Mouse (Mus musculus) granulocyte monocyte progenitor cell, adult 5-6 weeks (primary cell): ENCODE data around the gene Parp1. TPM values are rescaled to one million over a fixed set of nuclear protein-coding genes. Genes with fewer than 3 reads are reported as not detected.

Experiments
- ATAC-seq: replicated peaks from 2 replicates; pipeline ENCODE4 v1.8.0; 2016; ENCODE audit warnings: mild to moderate bottlenecking, moderate TSS enrichment, inconsistent platforms; ENCODE audit not compliant: poor library complexity, severe bottlenecking
- total RNA-seq, 2 experiments: library from RNA; stranded (forward) in 1 of 2; stranded (reverse) in 1 of 2; fragments of 200-712, 200-1000 nt in 1 of 2; fragments of >200 nt in 1 of 2; fragmentation: Nextera tagmentation in 1 of 2; gene quantifications; 2 replicates each; pipeline ENCODE4 v1.2.3; 2014 to 2017

Parp1 gene
- 120 and 129 TPM in 2 replicates for total RNA-seq (2014; fragmentation: Nextera tagmentation)
- total RNA-seq (2017), result 173 and 204 TPM in 2 replicates

- peak; percentile 96 for ATAC-seq
Measured at GRCm38 (mm10) chr1:180568761-180569452, at the start of gene Parp1. Gene Parp1 (plus strand): TSS chr1:180568924.

GRCm38 (mm10) chr1:180519520-180519919 is 49.2 kb upstream of the Parp1 start:
- ATAC-seq, result peak; percentile 58

- no peak for ATAC-seq
Measured at GRCm38 (mm10) chr1:180520190-180520589, 48.5 kb upstream of the Parp1 start.

GRCm38 (mm10) chr1:180523320-180523719 is 45.4 kb upstream of the Parp1 start:
- ATAC-seq, result no peak

- ATAC-seq, result no peak
Measured at GRCm38 (mm10) chr1:180525301-180525700, 43.4 kb upstream of the Parp1 start.

- ATAC-seq, result no peak
Measured at GRCm38 (mm10) chr1:180529847-180530246, 38.9 kb upstream of the Parp1 start.

- ATAC-seq, result no peak
Measured at GRCm38 (mm10) chr1:180530457-180531263, 38.1 kb upstream of the Parp1 start.

- ATAC-seq, result no peak
Measured at GRCm38 (mm10) chr1:180532671-180533070, 36.1 kb upstream of the Parp1 start.

GRCm38 (mm10) chr1:180536719-180537118 is 32.0 kb upstream of the Parp1 start:
- peak; percentile 82 for ATAC-seq

- ATAC-seq, result 0 out of 2 replicates have a peak, but pooled peaks have one; percentile 26
Measured at GRCm38 (mm10) chr1:180541251-180541650, 27.5 kb upstream of the Parp1 start.

- ATAC-seq, result peak; percentile 73
Measured at GRCm38 (mm10) chr1:180541883-180542711, 26.6 kb upstream of the Parp1 start.

GRCm38 (mm10) chr1:180542712-180543371 is 25.9 kb upstream of the Parp1 start:
- ATAC-seq, result no peak

- no peak for ATAC-seq
Measured at GRCm38 (mm10) chr1:180545918-180546545, 22.7 kb upstream of the Parp1 start.

GRCm38 (mm10) chr1:180546798-180547750 is 21.6 kb upstream of the Parp1 start:
- ATAC-seq, result no peak

GRCm38 (mm10) chr1:180547751-180548669 is 20.7 kb upstream of the Parp1 start:
- ATAC-seq, result peak; percentile 25

- no peak for ATAC-seq
Measured at GRCm38 (mm10) chr1:180549539-180550308, 19.0 kb upstream of the Parp1 start.

- peak; percentile 52; the same call in 1 of the 2 replicates for ATAC-seq
Measured at GRCm38 (mm10) chr1:180550770-180551169, 18.0 kb upstream of the Parp1 start.
